Mouse (Mus musculus) layer of hippocampus, adult 9-10 months (tissue): ENCODE results near the gene Cd2.

Experiments used
- DNase-seq: peaks from one replicate; pipeline ENCODE4 v3.0.0; 2022; ENCODE audit warnings: low spot score

The Cd2 gene

DNA sequence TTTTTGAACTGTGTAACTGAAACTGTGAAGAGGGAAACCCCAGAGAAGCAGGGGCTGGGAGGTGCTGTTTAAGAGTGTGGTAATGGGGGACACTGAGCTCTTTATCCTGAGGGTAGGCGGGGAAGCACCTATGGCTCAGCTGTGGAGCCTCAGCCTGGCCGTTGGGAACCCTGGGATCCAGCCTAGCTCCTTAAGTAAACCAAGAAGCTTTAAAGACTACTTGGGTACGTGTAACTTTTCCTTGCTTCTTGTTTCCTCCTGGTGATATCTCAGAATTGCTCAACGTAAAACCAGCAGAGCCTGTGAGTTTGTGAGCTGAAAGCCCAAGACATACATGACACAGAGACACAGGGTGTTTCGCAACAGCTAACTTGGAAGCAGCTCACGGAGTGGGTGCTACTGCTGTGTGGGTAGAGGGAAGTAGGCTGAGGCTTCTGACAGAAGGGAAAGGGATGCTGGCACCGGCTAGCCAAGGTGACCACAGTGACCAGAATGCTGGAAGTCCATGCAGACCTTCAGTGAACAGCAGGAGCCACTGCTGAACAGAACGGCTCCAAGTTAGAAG, 5.9 kb upstream of the Cd2 start:
- no peak for DNase-seq

DNA sequence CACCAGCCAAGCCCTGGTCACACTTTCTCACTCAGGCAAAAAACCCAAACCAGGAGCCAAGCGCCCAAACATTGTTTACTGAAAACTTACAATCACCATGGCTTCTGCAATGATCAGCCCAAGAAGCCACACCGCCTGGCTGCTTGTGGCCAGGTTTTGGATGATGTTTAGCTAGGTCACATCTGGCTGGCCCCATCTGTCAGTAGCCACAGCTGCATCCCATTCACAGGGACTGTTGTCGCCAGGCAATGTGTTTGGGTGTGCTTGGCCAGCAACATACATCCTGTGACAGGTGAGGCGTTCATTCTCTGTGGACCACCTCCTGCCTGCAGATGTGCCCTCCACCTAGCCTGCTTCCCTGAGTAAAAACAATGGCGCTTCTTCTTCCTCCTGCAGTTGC, 4.9 kb upstream of the Cd2 start:
- no peak for DNase-seq

DNA sequence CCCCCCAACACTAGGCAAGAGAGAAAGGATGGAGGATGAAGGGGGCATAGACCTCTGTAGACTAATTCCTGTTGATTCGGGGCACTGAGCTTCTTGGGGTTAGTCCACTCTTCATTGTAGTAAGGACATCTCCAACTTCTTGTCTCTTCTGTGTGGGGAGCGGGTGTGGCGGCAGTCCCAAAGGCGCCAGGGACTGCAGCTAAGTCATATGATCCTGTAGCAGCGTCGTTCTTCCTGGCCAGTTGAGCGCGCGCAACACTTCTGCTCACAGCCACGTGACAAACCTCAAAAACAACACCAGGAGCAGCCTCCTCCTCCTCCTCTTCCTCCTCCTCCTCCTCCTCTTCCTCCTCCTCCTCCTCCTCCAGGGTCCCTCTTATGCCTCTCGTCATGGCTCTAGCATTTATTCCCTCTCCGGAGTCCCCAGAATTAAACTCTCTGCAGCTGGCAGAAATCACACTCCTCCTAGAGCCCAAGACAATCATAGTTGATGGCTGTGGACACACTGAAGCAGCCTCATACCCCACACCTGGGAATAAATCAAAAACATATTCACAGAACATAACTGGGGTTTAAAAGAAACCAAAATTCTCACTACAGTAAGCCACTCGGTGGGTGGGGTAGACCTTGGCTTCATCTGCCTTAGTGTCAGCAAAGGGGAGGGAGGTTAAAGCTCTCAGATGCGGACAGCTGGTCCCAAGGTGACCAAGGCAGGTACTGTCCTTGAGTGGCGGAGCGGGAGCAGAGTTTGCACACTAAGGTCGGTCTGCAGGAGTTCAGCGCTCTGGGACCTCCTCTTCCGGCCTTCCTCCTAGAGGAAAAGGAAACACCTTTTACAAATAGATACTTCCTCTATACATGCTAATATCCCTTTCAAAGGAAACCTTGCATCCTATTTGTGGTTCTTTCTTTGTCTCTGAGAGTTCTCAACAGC, 3.1 kb upstream of the Cd2 start:
- DNase-seq, result no peak

DNA sequence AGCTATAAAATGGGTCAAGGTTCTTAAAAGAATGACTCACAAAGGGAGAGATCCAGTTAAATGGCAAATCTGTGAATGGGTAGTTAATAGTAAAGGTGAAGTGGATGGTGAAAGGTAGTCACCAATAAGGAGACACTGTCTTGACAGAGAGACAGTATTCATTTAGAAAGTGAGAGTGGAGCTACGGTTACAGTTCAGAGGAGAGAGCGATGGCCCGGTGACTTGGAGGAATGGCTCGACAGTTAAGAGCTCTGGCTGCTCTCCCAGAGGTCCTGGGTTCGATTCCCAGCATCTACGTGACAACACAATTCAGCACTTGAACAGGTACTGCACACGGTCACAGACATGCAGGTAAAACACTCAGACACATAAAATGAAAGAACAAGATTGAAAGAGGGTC, 2.3 kb upstream of the Cd2 start:
- DNase-seq, result no peak

DNA sequence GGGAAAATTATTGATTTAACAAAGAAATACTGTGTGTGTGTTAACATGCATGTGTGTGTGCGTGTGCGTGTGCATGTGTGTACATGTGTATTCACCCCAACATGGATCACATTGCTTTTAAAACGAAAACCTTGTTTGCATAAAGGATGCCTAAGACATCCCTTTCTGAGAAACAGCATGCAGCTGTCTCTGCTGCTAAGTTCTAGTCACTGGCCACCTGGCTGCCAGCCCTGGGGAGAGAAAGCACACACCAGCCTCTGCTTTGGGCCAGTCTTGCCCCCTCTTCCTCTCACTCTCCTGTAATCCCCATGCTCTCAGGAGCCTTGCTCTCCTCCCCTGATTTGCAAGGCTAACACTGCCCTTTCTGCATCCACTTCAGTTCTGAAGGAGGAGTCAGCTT, 1.7 kb upstream of the Cd2 start:
- no peak for DNase-seq

DNA sequence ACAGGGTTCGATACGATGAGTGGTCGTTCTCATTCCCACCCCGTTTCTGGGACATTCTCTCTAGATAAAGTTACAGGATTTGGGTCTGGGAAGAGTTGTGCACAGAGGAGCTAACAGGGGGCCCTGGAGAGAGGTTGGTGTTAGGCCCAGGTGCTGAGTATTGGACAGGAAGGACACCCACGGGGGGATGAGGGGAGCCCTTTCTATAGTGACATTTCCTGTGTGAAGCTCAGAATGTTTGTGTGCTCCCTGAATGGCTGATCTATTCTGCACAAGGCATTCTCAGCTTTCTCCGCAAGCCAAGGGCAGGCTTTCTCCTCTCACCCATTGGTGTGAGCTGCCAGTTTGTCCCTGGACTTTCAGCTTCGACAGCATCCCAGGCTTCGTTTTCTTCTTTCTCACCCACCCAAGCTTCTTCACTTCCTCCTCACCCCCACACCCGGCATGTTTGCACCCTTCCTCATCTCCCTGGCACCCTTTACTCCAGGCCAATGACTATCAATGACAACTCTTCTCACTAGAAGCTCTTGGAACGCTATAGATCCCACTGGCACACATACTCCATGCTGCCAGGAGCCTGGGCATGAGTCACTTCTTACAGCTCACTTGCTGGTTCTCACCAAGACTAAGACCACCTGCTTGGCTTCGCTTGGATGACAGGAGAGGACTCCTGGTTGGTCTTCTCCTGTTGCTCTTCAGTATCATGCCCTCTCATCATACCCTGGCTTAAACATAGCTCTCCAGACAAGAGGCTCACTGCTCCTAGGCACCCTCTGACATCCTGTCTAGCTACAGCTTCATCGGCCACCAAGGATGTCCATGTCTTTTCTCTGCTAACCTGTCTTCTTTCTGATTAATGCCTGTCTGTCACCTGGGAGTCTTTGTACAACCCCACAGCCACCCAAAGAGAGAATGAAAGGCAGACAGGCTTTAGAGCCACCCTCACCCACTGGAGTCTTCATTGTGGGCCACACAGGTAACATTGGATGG, 1.1 kb downstream of the Cd2 start:
- DNase-seq, result no peak

DNA sequence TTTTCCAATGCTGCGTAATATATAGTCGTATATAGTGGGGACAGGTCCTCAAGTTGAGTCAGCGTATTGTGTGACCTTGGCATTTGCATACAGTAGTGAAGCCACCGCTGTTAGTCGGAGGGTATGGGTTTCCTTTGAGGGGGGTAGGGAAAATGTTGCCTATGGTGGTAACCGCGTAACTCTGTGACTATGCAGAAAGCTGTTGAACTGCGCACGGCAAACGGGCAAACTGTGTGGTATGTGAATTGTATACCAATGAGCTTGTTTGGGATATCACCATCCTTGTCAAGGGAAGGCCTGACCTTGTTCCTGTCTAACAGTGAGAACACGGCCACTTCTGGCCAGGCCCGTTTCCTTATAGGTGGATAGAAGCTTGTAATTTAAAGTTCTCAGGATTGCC, 1.9 kb downstream of the Cd2 start:
- no peak for DNase-seq

DNA sequence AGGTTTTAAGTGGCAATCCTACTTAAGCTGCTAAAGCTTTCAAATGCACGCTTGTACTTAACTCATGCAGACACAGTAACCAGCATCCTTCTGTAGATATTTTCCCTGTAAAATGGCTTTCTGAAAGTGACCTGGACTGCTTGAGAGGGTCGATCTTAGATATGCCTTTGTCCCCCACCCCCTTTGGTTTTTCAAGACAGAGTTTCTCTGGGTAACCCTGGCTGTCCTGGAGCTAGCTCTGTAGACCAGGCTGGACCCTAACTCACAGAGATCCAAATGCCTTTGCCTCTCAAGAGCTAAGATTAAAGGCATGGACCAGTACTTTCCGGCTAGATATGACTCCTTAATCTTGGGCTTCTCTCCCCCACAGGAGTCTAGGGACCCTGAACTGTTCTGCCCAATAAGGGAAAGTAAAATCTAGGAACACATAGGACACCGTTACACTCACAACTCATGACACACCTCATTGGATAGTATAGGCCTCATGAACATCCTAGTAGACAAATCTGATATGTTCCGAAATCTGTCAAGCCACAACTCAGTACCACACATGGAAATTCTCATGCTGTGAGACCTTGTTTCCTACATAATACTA, 2.6 kb downstream of the Cd2 start:
- DNase-seq, result no peak

DNA sequence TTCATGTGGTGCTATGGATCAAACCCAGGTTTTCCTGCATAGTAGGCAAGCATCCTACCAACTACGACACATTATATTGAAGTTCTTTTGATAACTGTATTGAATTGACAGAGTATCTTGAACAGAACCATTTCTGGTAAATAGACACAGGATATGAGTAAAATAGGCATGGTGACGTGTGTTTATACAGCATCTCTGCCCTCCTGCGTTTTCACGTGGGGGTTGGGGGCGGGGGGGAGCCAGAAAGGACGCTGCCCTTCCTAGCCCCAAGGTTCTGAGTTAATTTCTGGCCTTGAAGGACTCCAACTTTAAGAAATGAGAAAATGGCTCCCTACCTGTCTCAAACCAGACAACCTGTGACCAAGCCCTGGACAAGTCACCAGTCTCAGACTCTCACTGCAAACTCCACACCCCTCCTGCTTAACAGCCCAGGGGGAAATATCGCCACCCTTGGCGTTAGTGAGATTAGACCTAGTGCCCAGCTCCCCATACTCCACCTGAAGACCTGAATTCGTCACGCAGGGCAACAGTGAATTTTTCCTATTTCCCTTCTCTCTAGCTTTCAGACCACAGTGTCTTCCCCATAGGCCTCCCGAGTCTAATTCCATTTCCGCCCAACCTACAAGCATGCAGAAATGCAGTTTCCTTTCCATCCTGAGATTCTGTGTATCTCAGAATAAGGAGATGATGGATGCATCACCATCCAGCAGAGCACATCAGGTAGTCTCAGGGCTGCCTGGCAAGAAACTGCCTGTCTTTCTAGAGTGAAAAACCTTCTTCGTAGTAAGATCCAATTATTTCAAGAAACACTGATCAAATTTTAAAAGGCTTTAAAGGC, 3.7 kb downstream of the Cd2 start:
- DNase-seq, result no peak

DNA sequence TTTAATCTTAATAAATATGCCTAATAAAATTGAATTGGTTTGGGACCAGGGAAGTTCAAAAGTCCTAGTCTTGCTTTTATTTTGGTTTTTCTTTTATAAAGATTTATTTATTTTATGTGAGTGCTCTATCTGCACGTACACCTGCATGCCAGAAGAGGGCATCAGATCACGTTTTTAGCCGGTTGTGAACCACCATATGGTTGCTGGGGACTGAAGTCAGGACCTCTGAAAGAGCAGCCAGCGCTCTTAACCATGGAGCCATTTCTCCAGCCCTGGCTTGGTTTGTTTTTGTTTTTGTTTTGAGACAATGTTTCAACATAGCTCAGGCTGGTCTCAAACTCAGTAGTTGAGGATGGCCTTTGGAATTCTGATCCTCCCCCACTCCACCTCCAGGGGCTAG, 4.3 kb downstream of the Cd2 start:
- DNase-seq, result no peak

DNA sequence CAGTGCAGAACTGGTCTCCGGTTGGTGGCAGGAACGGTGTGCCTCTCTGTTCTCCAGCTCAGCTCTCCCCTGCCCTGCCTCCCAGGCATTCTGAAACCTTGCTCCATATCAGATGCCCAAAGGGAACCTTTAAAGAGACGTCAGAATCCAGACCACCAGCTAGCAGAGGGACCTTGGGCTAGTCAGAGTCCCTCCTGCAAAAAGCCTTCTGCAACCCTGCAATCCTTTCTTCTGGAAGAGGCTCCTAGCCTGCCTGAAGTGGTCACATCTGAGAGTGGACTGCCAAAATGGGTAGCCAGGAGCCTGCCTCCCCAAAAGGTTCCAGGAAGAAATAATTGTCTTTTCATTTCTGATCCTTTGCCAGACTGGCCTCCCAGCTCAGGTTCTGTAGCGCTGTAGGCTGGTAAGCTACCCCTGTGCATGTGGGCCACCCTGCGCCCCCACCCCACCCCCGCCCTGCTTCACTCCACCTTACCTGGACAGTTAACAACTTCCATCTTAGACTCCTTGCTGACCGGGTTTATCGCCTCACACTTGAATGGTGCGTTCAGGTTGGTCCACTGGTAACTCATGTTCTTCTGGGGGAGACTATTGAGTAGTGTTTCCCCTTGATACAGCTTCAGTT, 5.1 kb downstream of the Cd2 start:
- DNase-seq, result no peak

DNA sequence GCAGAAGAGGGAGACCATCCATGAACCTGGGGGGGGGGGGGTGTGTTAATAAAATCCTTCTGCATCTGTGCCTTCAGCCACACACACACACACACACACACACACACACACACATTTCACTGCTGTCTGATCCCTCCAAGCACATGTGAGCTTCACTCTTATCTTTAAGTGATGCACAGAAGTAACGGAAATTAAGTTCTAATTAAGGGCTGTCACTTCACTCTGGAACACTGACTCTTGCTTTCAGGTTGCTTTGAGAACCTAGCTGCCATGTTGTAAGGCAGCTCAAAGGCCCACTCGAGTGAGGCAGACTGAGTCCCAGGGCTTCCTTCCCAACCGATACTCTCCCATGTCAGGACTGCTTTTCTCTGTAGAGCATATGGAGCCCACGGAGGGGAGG, 5.9 kb downstream of the Cd2 start:
- no peak for DNase-seq

DNA sequence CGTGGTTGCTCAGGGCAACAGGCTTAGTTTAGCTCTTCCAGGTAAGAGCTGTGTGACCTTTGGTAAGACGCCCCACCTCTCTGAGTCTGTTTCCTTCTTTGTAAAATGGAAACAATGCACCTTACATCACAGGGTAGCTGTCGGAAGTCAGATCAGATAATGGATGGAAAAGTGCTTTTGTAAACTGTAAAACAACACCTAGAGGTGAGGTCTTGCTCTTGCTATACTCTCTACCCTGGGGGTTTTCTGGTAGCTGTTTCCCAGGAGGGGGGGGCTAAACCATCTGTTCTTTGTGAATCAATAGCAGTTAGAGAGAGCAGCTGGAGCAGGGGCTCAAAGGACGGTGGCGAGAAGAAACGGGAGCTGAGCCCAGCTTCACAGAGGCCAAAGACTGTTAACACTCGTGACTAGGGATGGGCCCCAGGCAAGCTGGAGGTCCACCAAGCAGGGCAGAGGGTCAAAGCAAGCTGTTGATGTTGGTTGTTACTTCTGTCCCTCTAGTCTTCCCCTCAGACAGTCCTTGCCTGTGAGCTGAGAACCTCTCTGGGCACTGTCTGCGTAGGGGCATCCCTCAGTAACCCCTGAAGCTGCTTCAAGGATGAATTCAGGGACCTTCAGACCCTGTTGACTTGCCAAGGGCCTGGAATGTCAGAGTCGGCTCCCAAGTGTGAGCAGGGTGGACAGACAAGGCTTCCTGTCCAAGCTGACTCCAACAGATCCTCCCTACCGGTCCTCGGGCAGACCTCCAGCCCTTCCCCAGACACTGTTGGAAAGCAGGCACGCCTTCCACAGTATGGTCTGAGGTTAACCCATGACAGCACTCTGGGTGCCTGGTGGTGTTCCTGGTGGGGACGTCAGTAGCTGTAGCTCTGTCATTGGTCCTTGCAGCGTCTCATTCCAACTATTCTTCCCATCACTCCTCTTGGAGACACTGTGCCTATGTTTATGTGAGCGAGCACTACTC, 7.1 kb downstream of the Cd2 start:
- no peak for DNase-seq

DNA sequence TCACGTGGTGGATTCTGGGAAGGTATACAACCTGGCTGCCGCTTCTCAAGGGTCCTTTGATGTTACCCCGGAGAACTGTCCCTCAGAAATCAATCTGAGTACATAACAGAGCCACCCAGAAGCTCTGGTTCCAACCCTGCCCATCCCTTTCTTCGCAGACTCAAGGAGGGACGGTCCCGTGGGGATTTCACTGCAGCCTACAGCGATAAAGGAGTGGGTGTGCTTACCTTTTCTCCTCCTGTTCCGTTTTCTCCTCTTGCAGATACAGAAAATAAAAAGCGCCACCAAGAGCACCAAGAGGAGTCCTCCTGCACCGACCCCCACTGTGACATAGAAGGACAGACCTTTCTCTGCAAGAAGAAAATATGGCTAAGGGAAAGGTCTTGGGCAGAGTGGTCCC, 8.2 kb downstream of the Cd2 start:
- no peak for DNase-seq

DNA sequence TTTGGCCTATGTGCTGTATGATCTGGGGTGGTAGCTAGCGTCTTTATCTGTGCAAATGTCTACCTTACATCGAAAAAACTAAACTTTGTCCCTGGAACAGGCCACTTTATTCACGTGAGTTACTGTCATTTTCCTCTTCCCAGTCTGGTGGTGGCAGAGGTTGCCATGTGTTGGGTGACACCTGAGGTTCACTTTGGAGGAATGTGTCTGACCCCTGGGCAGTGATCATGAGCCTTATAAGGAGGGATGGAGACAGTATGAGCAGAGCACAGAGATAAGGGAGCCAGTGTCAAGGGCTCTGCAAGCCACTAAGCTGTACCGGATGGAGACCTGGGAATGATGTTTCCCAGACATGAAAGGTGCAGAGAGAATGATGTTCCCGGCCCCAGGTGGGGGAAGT, 9.3 kb downstream of the Cd2 start:
- DNase-seq, result no peak

DNA sequence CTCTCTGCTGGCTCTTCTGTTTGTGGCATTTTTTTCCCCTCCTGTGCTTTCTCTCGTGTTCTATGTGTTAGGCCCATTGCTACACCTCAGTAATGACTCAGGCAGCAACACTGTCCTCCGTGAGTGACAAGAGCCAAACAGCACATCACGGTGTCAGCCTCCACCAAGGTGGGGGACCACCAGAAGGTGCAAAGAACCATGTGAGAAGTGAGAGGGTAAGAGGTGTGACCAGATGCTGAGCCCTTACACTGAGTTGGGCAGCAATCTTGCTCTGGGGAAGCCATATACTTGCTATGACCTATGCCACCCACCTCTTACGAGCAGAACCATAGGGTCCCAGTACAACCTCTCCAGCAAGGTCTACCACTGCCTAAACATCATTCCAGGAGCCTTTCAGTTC, 9.9 kb downstream of the Cd2 start:
- no peak for DNase-seq

DNA sequence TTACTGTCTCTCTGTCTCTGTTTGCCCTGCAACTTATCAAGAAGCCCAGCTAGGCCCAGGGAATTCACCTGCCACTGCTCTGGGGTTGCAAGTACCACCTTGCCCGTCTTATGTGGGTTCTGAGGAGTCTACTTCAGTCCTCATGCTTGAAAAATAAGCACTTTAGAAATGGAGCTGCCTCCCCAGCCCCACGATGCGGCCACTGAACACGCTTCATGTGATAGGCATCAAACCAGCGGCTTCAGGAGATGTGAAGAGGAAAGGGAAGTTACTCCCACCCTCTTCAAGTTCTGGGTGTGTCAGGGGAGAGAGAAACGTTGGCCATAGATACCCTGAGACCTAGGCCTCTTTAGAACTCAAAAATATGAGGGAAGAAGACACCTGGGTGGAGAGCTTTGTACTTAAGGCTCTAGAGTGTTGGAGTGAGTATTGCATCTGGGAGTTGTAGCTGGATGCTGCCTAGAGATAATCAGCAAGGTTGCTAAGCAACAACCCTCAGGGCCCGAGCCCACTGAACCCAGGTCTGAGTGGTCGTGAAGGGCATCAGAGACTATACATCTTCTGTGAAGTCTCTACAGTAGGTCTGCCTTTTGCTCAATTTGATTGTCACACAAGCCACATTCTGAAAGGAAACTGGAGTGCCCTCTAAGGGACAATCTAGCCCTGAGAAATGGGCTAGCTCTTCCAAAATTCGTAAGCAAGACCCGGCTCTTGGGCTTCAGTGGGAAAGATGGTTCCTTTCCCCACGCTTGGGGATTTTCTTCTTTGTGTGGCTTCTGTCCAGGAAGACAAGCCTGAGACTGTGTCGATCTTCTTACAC, 11.0 kb downstream of the Cd2 start:
- DNase-seq, result no peak

DNA sequence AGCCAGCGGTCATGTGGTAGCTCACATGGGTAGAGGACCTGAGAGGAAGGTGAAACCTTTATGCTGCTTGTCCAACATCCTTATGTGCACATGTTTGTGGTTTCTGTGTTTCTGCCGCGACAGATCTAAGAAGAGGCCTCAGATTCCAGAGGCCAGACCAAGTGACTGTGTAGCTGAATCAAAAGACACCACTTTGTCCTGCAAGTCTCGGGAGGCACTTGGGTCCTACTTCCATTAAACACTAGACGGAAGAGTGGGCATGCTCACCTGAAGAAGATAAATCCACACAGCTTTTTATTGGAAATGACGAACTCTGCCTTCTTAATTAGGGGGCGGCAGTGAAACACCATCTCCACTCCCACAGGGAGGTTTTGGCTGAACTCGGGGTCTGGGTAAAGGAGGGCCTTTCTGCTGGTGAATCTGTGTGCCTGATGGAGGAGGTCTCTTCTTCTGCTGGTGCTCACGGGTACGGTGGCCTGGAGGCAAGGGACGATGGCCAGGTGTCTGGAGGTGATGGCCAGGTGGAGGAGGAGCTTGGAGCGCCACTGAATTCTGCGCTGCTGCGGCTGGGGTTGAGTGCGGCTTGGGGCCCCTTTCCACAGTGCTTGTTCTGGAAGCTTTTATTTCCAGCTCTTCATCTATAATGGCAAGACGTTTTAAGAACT, 12.0 kb downstream of the Cd2 start:
- DNase-seq, result no peak
